Mouse (Mus musculus) midbrain, postnatal 0 days (tissue): ENCODE measurements around the gene Mybpc2. TPM values are rescaled to one million over a fixed set of nuclear protein-coding genes. Genes with fewer than 3 reads are reported as not detected.

Experiments
- ATAC-seq: fragments of 200-750 bp; cut with Nextera tagmentation; 2 replicates; pipeline ENCODE4 v1.8.0; 2017; ENCODE audit warnings: moderate number of reproducible peaks, mild to moderate bottlenecking, moderate TSS enrichment, moderate library complexity; ENCODE audit not compliant: low FRiP score
- DNase-seq: peaks from one replicate; pipeline ENCODE4 v3.0.0-alpha.2; 2015; ENCODE audit warnings: low spot score
- H3K27ac ChIP-seq: fragments of 300-500 bp; sonication (generic); 2 replicates; pipeline ENCODE4 v1.5.1; 2014; ENCODE audit warnings: low read depth, mild to moderate bottlenecking, low read length, mixed read lengths
- H3K27me3 ChIP-seq: fragments of 300-500 bp; sonication (generic); 2 replicates; pipeline ENCODE4 v1.6.1; 2014; ENCODE audit warnings: low read length, control low read depth, mixed read lengths; ENCODE audit not compliant: insufficient read depth
- H3K36me3 ChIP-seq: fragments of 300-500 bp; sonication (generic); 2 replicates; pipeline ENCODE4 v1.6.1; 2014; ENCODE audit warnings: low read length, control low read depth, mixed read lengths; ENCODE audit not compliant: insufficient read depth
- H3K4me1 ChIP-seq: fragments of 300-500 bp; sonication (generic); 2 replicates; pipeline ENCODE4 v1.6.1; 2014; ENCODE audit warnings: mild to moderate bottlenecking, control low read depth, antibody characterized with exemption, low read length, mixed read lengths; ENCODE audit not compliant: insufficient read depth
- H3K4me2 ChIP-seq: fragments of 300-500 bp; sonication (generic); 2 replicates; pipeline ENCODE4 v1.6.1; 2014; ENCODE audit warnings: low read depth, mild to moderate bottlenecking, low read length, mixed read lengths; ENCODE audit not compliant: poor library complexity, severe bottlenecking
- H3K4me3 ChIP-seq: fragments of 300-500 bp; sonication (generic); 2 replicates; pipeline ENCODE4 v1.5.1; 2014; ENCODE audit warnings: low read depth, mild to moderate bottlenecking, low read length, moderate library complexity
- H3K9ac ChIP-seq: fragments of 300-500 bp; sonication (generic); replicated peaks from 2 replicates; pipeline ENCODE4 v1.6.1; 2014; ENCODE audit warnings: mild to moderate bottlenecking, low read length, moderate library complexity, mixed read lengths; ENCODE audit not compliant: poor library complexity, severe bottlenecking
- H3K9me3 ChIP-seq: fragments of 300-500 bp; sonication (generic); 2 replicates; pipeline ENCODE4 v1.6.1; 2016; ENCODE audit warnings: low read length, control low read depth
- CTCF ChIP-seq: IDR thresholded peaks from 2 replicates; pipeline ENCODE4 v1.5.1; 2016; ENCODE audit warnings: antibody characterized with exemption, mild to moderate bottlenecking
- WGBS: fragments of 180-500 bp; shearing (Covaris S2); extraction: QIAGEN DNeasy Blood & Tissue Kit; methylation state at CpG from one replicate; pipeline ENCODE4 v1.1.7; 2014; 5-methylcytosine and 5-hydroxymethylcytosine counted together
- polyA plus RNA-seq: library from polyadenylated mRNA; unstranded; fragments of >200 nt; fragmentation: Nextera tagmentation; extraction: Ambion mirVana; gene quantifications from 2 replicates; pipeline ENCODE4 v1.2.1, GENCODE M21; 2015
- total RNA-seq: library from RNA; depleted of rRNA; stranded (reverse); fragments of >200 nt; gene quantifications from 2 replicates; pipeline ENCODE4 v1.2.3, GENCODE M21; 2014

The Mybpc2 gene
- total and polyA plus RNA-seq, 2 experiments from 2014 or later: 0.27 to 0.28 TPM

DNA sequence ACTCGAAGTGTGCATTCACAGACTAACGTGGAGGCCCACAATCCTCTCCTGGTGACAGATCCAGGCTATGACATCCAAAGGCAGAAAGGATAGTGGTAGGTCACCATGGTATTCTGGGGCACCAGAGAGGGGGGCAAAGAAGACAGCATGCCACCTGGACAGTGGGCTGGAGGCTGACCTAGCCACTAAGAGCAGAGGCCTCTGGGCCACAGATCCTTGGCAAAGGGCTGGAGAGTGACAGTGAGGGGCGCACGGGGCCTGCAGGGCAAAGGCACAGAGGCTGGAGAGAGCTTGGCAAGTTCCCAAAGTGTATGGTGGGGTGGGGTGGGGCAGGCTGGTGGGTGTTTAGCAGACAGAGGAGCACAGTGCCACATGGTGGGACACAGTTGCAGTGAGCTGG lies 34.2 kb downstream of the Mybpc2 start:
- 83% methylated on average over 4 of the region's 4 CpGs for WGBS
- H3K36me3 ChIP-seq: peaks cover 38% of the 10 kb centered on the region
- no peak for DNase-seq
- no peaks in the 10 kb centered on the region for H3K27me3 ChIP-seq
- no peak for TF ChIP-seq CTCF
- no peaks in the 10 kb centered on the region for H3K9me3 ChIP-seq
- H3K4me2 ChIP-seq: no peak overlapping the region
- H3K27ac ChIP-seq: no peak overlapping the region
- no peak overlapping the region for H3K9ac ChIP-seq
- peaks cover 3% of the 10 kb centered on the region for H3K4me1 ChIP-seq
- H3K4me3 ChIP-seq: no peak overlapping the region
- no peak for ATAC-seq

GRCm38 (mm10) chr7:44488545-44488944 lies 35.9 kb downstream of the Mybpc2 start:
- no peak overlapping the region for H3K4me3 ChIP-seq
- no peak overlapping the region for H3K9ac ChIP-seq
- no peaks in the 10 kb centered on the region for H3K4me1 ChIP-seq
- H3K9me3 ChIP-seq: no peaks in the 10 kb centered on the region
- H3K36me3 ChIP-seq: peaks cover 38% of the 10 kb centered on the region
- no peaks in the 10 kb centered on the region for H3K27me3 ChIP-seq
- no peak for ATAC-seq
- H3K27ac ChIP-seq: no peak overlapping the region
- TF ChIP-seq CTCF: no peak
- no peak overlapping the region for H3K4me2 ChIP-seq
- no peak for DNase-seq
- WGBS: 95% methylated on average over 8 of the region's 8 CpGs

GRCm38 (mm10) chr7:44487936-44488335 lies 36.5 kb downstream of the Mybpc2 start:
- TF ChIP-seq CTCF: no peak
- no peak for DNase-seq
- Histone ChIP-seq H3K4me3 (no peak overlapping the region), H3K9me3 (no peaks in the 10 kb centered on the region), H3K27ac (no peak overlapping the region), H3K4me1 (no peaks in the 10 kb centered on the region), H3K27me3 (no peaks in the 10 kb centered on the region), H3K4me2 (no peak overlapping the region), H3K9ac (no peak overlapping the region), H3K36me3 (peaks cover 38% of the 10 kb centered on the region)
- 86% methylated on average over 7 of the region's 7 CpGs for WGBS
- no peak for ATAC-seq

GRCm38 (mm10) chr7:44486927-44487575 lies 37.4 kb downstream of the Mybpc2 start:
- Histone ChIP-seq H3K27me3 (no peaks in the 10 kb centered on the region), H3K4me1 (no peaks in the 10 kb centered on the region), H3K9me3 (no peaks in the 10 kb centered on the region), H3K4me2 (no peak overlapping the region), H3K27ac (0 out of 2 replicates have a peak overlapping the region, but pooled peaks have one; percentile 18), H3K4me3 (no peak overlapping the region), H3K9ac (peak overlapping the region; percentile 36; the same call in 1 of the 2 replicates), H3K36me3 (peaks cover 30% of the 10 kb centered on the region)
- DNase-seq (no peak), ATAC-seq (no peak)
- no peak for TF ChIP-seq CTCF
- 59% methylated on average over 13 of the region's 13 CpGs for WGBS

DNA sequence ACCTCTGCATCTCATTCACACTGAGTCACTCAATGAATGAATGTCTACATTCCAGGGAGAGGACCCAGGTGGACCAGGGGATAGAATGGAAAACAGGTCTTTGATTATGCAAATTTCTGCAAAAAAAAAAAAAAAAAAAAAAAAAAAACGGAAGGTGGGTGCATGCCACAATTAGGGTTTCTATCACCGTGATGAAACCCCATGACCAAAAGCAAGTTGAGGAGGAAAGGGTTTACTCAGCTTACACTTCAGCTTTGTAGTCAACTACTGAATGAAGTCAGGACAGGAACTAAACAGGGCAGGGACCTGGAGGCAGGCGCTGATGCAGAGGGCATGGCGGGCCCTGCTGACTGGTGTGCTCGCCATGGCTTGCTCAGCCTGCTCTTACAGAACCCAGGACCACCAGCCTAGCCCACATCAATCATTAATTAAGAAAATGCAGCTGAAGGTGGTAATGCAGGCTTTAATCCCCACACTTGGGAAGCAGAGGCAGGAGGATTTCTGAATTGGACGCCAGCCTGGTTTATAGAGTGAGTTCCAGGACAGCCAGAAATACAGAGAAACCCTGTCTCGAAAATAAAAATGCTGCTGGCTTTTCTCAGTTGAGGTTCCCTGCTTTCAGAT lies 38.8 kb downstream of the Mybpc2 start:
- Histone ChIP-seq H3K4me2 (no peak overlapping the region), H3K4me3 (no peak overlapping the region), H3K36me3 (peaks cover 17% of the 10 kb centered on the region), H3K27ac (no peak overlapping the region), H3K9ac (no peak overlapping the region), H3K27me3 (0 out of 2 replicates have a peak, but pooled peaks cover under 1% of the 10 kb centered on the region), H3K4me1 (no peaks in the 10 kb centered on the region), H3K9me3 (no peaks in the 10 kb centered on the region)
- no peak for TF ChIP-seq CTCF
- 67% methylated on average over 7 of the region's 7 CpGs for WGBS
- peak; percentile 50; the same call in 1 of the 2 replicates for ATAC-seq
- DNase-seq: no peak

- Histone ChIP-seq H3K4me1 (no peaks in the 10 kb centered on the region), H3K27ac (no peak overlapping the region), H3K9ac (no peak overlapping the region), H3K27me3 (peaks cover 7% of the 10 kb centered on the region; the same call in 1 of the 2 replicates), H3K36me3 (peaks cover 10% of the 10 kb centered on the region), H3K4me2 (no peak overlapping the region), H3K9me3 (no peaks in the 10 kb centered on the region), H3K4me3 (no peak overlapping the region)
- DNase-seq: peak; percentile 88
- WGBS: 34% methylated on average over 5 of the region's 5 CpGs
- TF ChIP-seq CTCF: peak; percentile 99
- peak; percentile 72 for ATAC-seq
These were observed 39.5 kb downstream of the Mybpc2 start for GRCm38 (mm10) chr7:44484841-44485571.
